Mouse (Mus musculus): ENCODE results near the gene B3gat3. TPM values are rescaled to one million over a fixed set of nuclear protein-coding genes. Genes with fewer than 3 reads are reported as not detected.

B3gat3 gene
- polyA plus RNA-seq, 1 experiment from 2014 or later: 18.1 TPM

Other genes with a start within 250 kb of the B3gat3 start
- gene Slc3a2, start 197.0 kb upstream of the B3gat3 start, polyA plus RNA-seq (2015; fragmentation: Illumina TruSeq; extraction: RNeasy Lipid Tissue Mini Kit (QIAGEN cat#74804); ENCODE audit: insufficient read depth, low read depth, low replicate concordance): 80.3 TPM
- gene Wdr74, start 184.5 kb upstream of the B3gat3 start, polyA plus RNA-seq (2015; fragmentation: Illumina TruSeq; extraction: RNeasy Lipid Tissue Mini Kit (QIAGEN cat#74804); ENCODE audit: insufficient read depth, low read depth, low replicate concordance): 35.4 TPM
- gene 1700092M07Rik, start 179.7 kb upstream of the B3gat3 start, polyA plus RNA-seq (2015; fragmentation: Illumina TruSeq; extraction: RNeasy Lipid Tissue Mini Kit (QIAGEN cat#74804); ENCODE audit: insufficient read depth, low read depth, low replicate concordance): not detected
- 67.2 TPM for gene Stx5a, start 179.0 kb upstream of the B3gat3 start, polyA plus RNA-seq (2015; fragmentation: Illumina TruSeq; extraction: RNeasy Lipid Tissue Mini Kit (QIAGEN cat#74804); ENCODE audit: insufficient read depth, low read depth, low replicate concordance)
- gene Nxf1, start 163.3 kb upstream of the B3gat3 start, polyA plus RNA-seq (2015; fragmentation: Illumina TruSeq; extraction: RNeasy Lipid Tissue Mini Kit (QIAGEN cat#74804); ENCODE audit: insufficient read depth, low read depth, low replicate concordance): 127 TPM
- gene Tmem223, start 149.4 kb upstream of the B3gat3 start, polyA plus RNA-seq (2015; fragmentation: Illumina TruSeq; extraction: RNeasy Lipid Tissue Mini Kit (QIAGEN cat#74804); ENCODE audit: insufficient read depth, low read depth, low replicate concordance): 32.1 TPM
- gene Tmem179b, start 145.9 kb upstream of the B3gat3 start, polyA plus RNA-seq (2015; fragmentation: Illumina TruSeq; extraction: RNeasy Lipid Tissue Mini Kit (QIAGEN cat#74804); ENCODE audit: insufficient read depth, low read depth, low replicate concordance): 17.0 TPM
- gene Taf6l, start 134.0 kb upstream of the B3gat3 start, polyA plus RNA-seq (2015; fragmentation: Illumina TruSeq; extraction: RNeasy Lipid Tissue Mini Kit (QIAGEN cat#74804); ENCODE audit: insufficient read depth, low read depth, low replicate concordance): 0.76 TPM
- gene Polr2g, start 121.8 kb upstream of the B3gat3 start, polyA plus RNA-seq (2015; fragmentation: Illumina TruSeq; extraction: RNeasy Lipid Tissue Mini Kit (QIAGEN cat#74804); ENCODE audit: insufficient read depth, low read depth, low replicate concordance): 17.1 TPM
- not detected for gene Zbtb3, start 117.8 kb upstream of the B3gat3 start, polyA plus RNA-seq (2015; fragmentation: Illumina TruSeq; extraction: RNeasy Lipid Tissue Mini Kit (QIAGEN cat#74804); ENCODE audit: insufficient read depth, low read depth, low replicate concordance)
- 4.5 TPM for gene Ttc9c, start 101.0 kb upstream of the B3gat3 start, polyA plus RNA-seq (2015; fragmentation: Illumina TruSeq; extraction: RNeasy Lipid Tissue Mini Kit (QIAGEN cat#74804); ENCODE audit: insufficient read depth, low read depth, low replicate concordance)
- 20.7 TPM for gene Hnrnpul2, start 100.4 kb upstream of the B3gat3 start, polyA plus RNA-seq (2015; fragmentation: Illumina TruSeq; extraction: RNeasy Lipid Tissue Mini Kit (QIAGEN cat#74804); ENCODE audit: insufficient read depth, low read depth, low replicate concordance)
- gene AC129217.1, start 90.6 kb upstream of the B3gat3 start, polyA plus RNA-seq (2015; fragmentation: Illumina TruSeq; extraction: RNeasy Lipid Tissue Mini Kit (QIAGEN cat#74804); ENCODE audit: insufficient read depth, low read depth, low replicate concordance): not detected
- gene Bscl2, start 82.9 kb upstream of the B3gat3 start, polyA plus RNA-seq (2015; fragmentation: Illumina TruSeq; extraction: RNeasy Lipid Tissue Mini Kit (QIAGEN cat#74804); ENCODE audit: insufficient read depth, low read depth, low replicate concordance): 31.5 TPM
- not detected for gene Gng3, start 81.2 kb upstream of the B3gat3 start, polyA plus RNA-seq (2015; fragmentation: Illumina TruSeq; extraction: RNeasy Lipid Tissue Mini Kit (QIAGEN cat#74804); ENCODE audit: insufficient read depth, low read depth, low replicate concordance)
- gene Lrrn4cl, start 69.6 kb upstream of the B3gat3 start, polyA plus RNA-seq (2015; fragmentation: Illumina TruSeq; extraction: RNeasy Lipid Tissue Mini Kit (QIAGEN cat#74804); ENCODE audit: insufficient read depth, low read depth, low replicate concordance): 4.9 TPM
- 28.6 TPM for gene Ubxn1, start 48.9 kb upstream of the B3gat3 start, polyA plus RNA-seq (2015; fragmentation: Illumina TruSeq; extraction: RNeasy Lipid Tissue Mini Kit (QIAGEN cat#74804); ENCODE audit: insufficient read depth, low read depth, low replicate concordance)
- gene Uqcc3, start 39.5 kb upstream of the B3gat3 start, polyA plus RNA-seq (2015; fragmentation: Illumina TruSeq; extraction: RNeasy Lipid Tissue Mini Kit (QIAGEN cat#74804); ENCODE audit: insufficient read depth, low read depth, low replicate concordance): 15.0 TPM
- 7.5 TPM for gene Lbhd1, start 36.6 kb upstream of the B3gat3 start, polyA plus RNA-seq (2015; fragmentation: Illumina TruSeq; extraction: RNeasy Lipid Tissue Mini Kit (QIAGEN cat#74804); ENCODE audit: insufficient read depth, low read depth, low replicate concordance)
- not detected for gene Gm49403, start 36.4 kb upstream of the B3gat3 start, polyA plus RNA-seq (2015; fragmentation: Illumina TruSeq; extraction: RNeasy Lipid Tissue Mini Kit (QIAGEN cat#74804); ENCODE audit: insufficient read depth, low read depth, low replicate concordance)
- 7.3 TPM for gene 1810009A15Rik, start 31.5 kb upstream of the B3gat3 start, polyA plus RNA-seq (2015; fragmentation: Illumina TruSeq; extraction: RNeasy Lipid Tissue Mini Kit (QIAGEN cat#74804); ENCODE audit: insufficient read depth, low read depth, low replicate concordance)
- not detected for gene Gm49416, start 31.4 kb upstream of the B3gat3 start, polyA plus RNA-seq (2015; fragmentation: Illumina TruSeq; extraction: RNeasy Lipid Tissue Mini Kit (QIAGEN cat#74804); ENCODE audit: insufficient read depth, low read depth, low replicate concordance)
- 4.9 TPM for gene Ints5, start 27.4 kb upstream of the B3gat3 start, polyA plus RNA-seq (2015; fragmentation: Illumina TruSeq; extraction: RNeasy Lipid Tissue Mini Kit (QIAGEN cat#74804); ENCODE audit: insufficient read depth, low read depth, low replicate concordance)
- 50.2 TPM for gene Ganab, start 22.3 kb upstream of the B3gat3 start, polyA plus RNA-seq (2015; fragmentation: Illumina TruSeq; extraction: RNeasy Lipid Tissue Mini Kit (QIAGEN cat#74804); ENCODE audit: insufficient read depth, low read depth, low replicate concordance)
- gene Rom1, start 9.0 kb downstream of the B3gat3 start, polyA plus RNA-seq (2015; fragmentation: Illumina TruSeq; extraction: RNeasy Lipid Tissue Mini Kit (QIAGEN cat#74804); ENCODE audit: insufficient read depth, low read depth, low replicate concordance): 0.74 TPM
- 11.7 TPM for gene Eml3, start 9.2 kb downstream of the B3gat3 start, polyA plus RNA-seq (2015; fragmentation: Illumina TruSeq; extraction: RNeasy Lipid Tissue Mini Kit (QIAGEN cat#74804); ENCODE audit: insufficient read depth, low read depth, low replicate concordance)
- gene Mta2, start 21.5 kb downstream of the B3gat3 start, polyA plus RNA-seq (2015; fragmentation: Illumina TruSeq; extraction: RNeasy Lipid Tissue Mini Kit (QIAGEN cat#74804); ENCODE audit: insufficient read depth, low read depth, low replicate concordance): 16.1 TPM
- 7.9 TPM for gene Tut1, start 33.5 kb downstream of the B3gat3 start, polyA plus RNA-seq (2015; fragmentation: Illumina TruSeq; extraction: RNeasy Lipid Tissue Mini Kit (QIAGEN cat#74804); ENCODE audit: insufficient read depth, low read depth, low replicate concordance)
- 169 TPM for gene Eef1g, start 46.7 kb downstream of the B3gat3 start, polyA plus RNA-seq (2015; fragmentation: Illumina TruSeq; extraction: RNeasy Lipid Tissue Mini Kit (QIAGEN cat#74804); ENCODE audit: insufficient read depth, low read depth, low replicate concordance)
- gene Ahnak, start 68.9 kb downstream of the B3gat3 start, polyA plus RNA-seq (2015; fragmentation: Illumina TruSeq; extraction: RNeasy Lipid Tissue Mini Kit (QIAGEN cat#74804); ENCODE audit: insufficient read depth, low read depth, low replicate concordance): 32.2 TPM
- 28.0 TPM for gene Scgb1a1, start 167.6 kb downstream of the B3gat3 start, polyA plus RNA-seq (2015; fragmentation: Illumina TruSeq; extraction: RNeasy Lipid Tissue Mini Kit (QIAGEN cat#74804); ENCODE audit: insufficient read depth, low read depth, low replicate concordance)
- 2.2 TPM for gene Asrgl1, start 215.3 kb downstream of the B3gat3 start, polyA plus RNA-seq (2015; fragmentation: Illumina TruSeq; extraction: RNeasy Lipid Tissue Mini Kit (QIAGEN cat#74804); ENCODE audit: insufficient read depth, low read depth, low replicate concordance)